Mouse (Mus musculus) limb, embryonic 14.5 days (tissue): ENCODE data around the gene Ptchd1. TPM values are rescaled to one million over a fixed set of nuclear protein-coding genes. Genes with fewer than 3 reads are reported as not detected.

Source experiments
- ATAC-seq: fragments of 200-750 bp; cut with Nextera tagmentation; 2 replicates; pipeline ENCODE4 v1.8.0; 2017; ENCODE audit warnings: low read depth, moderate number of reproducible peaks, moderate TSS enrichment; ENCODE audit not compliant: low FRiP score
- DNase-seq: peaks from one replicate; pipeline ENCODE4 v3.0.0-alpha.2; 2015; ENCODE audit warnings: low spot score
- H3K27ac ChIP-seq: fragments of 300-500 bp; sonication (generic); replicated peaks from 2 replicates; pipeline ENCODE4 v1.5.1; 2014; ENCODE audit warnings: low read depth, mild to moderate bottlenecking, low read length, moderate library complexity, mixed read lengths
- H3K27me3 ChIP-seq: fragments of 300-500 bp; sonication (generic); 2 replicates; pipeline ENCODE4 v1.6.1; 2014; ENCODE audit warnings: low read length, mixed read lengths; ENCODE audit not compliant: control insufficient read depth, insufficient read depth
- H3K36me3 ChIP-seq: fragments of 300-500 bp; sonication (generic); 2 replicates; pipeline ENCODE4 v1.6.1; 2014; ENCODE audit warnings: mild to moderate bottlenecking, low read length, moderate library complexity, mixed read lengths; ENCODE audit not compliant: control insufficient read depth, insufficient read depth
- H3K4me1 ChIP-seq: fragments of 300-500 bp; sonication (generic); 2 replicates; pipeline ENCODE4 v1.6.1; 2014; ENCODE audit warnings: antibody characterized with exemption, low read length, mixed read lengths; ENCODE audit not compliant: control insufficient read depth, insufficient read depth
- H3K4me2 ChIP-seq: fragments of 300-500 bp; sonication (generic); replicated peaks from 2 replicates; pipeline ENCODE4 v1.6.1; 2014; ENCODE audit warnings: low read depth, mild to moderate bottlenecking, low read length, moderate library complexity; ENCODE audit not compliant: severe bottlenecking
- H3K4me3 ChIP-seq: fragments of 300-500 bp; sonication (generic); replicated peaks from 2 replicates; pipeline ENCODE4 v1.5.1; 2014; ENCODE audit warnings: low read length
- H3K9ac ChIP-seq: fragments of 300-500 bp; sonication (generic); 2 replicates; pipeline ENCODE4 v1.6.1; 2014; ENCODE audit warnings: mild to moderate bottlenecking, low read depth, low read length, moderate library complexity; ENCODE audit not compliant: severe bottlenecking
- H3K9me3 ChIP-seq: fragments of 300-500 bp; sonication (generic); 2 replicates; pipeline ENCODE4 v1.6.1; 2016; ENCODE audit warnings: low read length; ENCODE audit not compliant: control insufficient read depth
- POLR2A ChIP-seq: fragments of 200-500 bp; IDR thresholded peaks from 2 replicates; pipeline ENCODE4 v1.8.0; 2012; ENCODE audit warnings: inconsistent platforms, mild to moderate bottlenecking, moderate library complexity, borderline replicate concordance; ENCODE audit not compliant: insufficient read depth, insufficient read length; ENCODE audit errors: extremely low read depth
- polyA plus RNA-seq, 2 experiments: library from polyadenylated mRNA; depleted of rRNA in 1 of 2; stranded (reverse) in 1 of 2; unstranded in 1 of 2; fragments of >200 nt; fragmentation: Nextera tagmentation in 1 of 2; extraction: Ambion mirVana in 1 of 2; gene quantifications; 2 replicates each; pipeline versions ENCODE4 v1.2.1 to v1.2.3; 2012 to 2014

The Ptchd1 gene
- polyA plus RNA-seq, 2 experiments, result 0.85 to 2.3 TPM

GRCm38 (mm10) chrX:155572396-155572795 is 51.2 kb downstream of the Ptchd1 start:
- H3K4me2 ChIP-seq, result no peak overlapping the region
- ATAC-seq, result no peak
- H3K4me1 ChIP-seq, result no peaks in the 10 kb centered on the region
- no peak overlapping the region for H3K9ac ChIP-seq
- no peaks in the 10 kb centered on the region for H3K36me3 ChIP-seq
- TF ChIP-seq POLR2A, result no peak
- no peaks in the 10 kb centered on the region for H3K9me3 ChIP-seq
- no peak overlapping the region for H3K4me3 ChIP-seq
- no peak overlapping the region for H3K27ac ChIP-seq
- no peaks in the 10 kb centered on the region for H3K27me3 ChIP-seq
- DNase-seq, result no peak

GRCm38 (mm10) chrX:155543780-155544179 is 79.8 kb downstream of the Ptchd1 start:
- H3K36me3 ChIP-seq, result no peaks in the 10 kb centered on the region
- H3K4me3 ChIP-seq, result no peak overlapping the region
- no peaks in the 10 kb centered on the region for H3K4me1 ChIP-seq
- ATAC-seq (no peak), DNase-seq (no peak)
- no peak for TF ChIP-seq POLR2A
- H3K9ac ChIP-seq, result no peak overlapping the region
- no peak overlapping the region for H3K4me2 ChIP-seq
- no peaks in the 10 kb centered on the region for H3K9me3 ChIP-seq
- H3K27me3 ChIP-seq, result no peaks in the 10 kb centered on the region
- no peak overlapping the region for H3K27ac ChIP-seq

Other genes with a start within 250 kb of the Ptchd1 start
- gene Gm15155, start 927 bp upstream of the Ptchd1 start, polyA plus RNA-seq (2012; rRNA removed), result not detected in 2 replicates
- gene Gm15155, start 927 bp upstream of the Ptchd1 start, polyA plus RNA-seq (2014; fragmentation: Nextera tagmentation; extraction: Ambion mirVana), result not detected in 2 replicates